Comparison of ENCODE assay signal across 9 mouse cellular contexts in the genomic region with DNA sequence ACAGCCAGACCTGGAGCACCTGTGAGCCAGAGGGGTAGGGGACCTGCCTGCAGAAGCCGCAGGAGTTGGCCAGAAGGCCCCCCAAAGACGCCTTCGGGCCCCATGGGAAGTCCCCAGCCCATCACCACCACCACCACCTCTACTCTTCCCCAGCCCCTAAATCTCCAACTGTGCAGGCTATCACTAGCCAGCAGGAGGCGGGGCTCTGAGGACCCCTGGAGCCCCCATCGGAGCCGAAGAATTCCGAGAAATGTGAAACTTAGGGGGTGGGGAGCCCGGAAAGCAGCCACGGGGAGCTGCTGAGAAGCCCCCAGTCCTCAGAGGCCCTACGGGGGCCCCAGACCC. TPM values are rescaled to one million over a fixed set of nuclear protein-coding genes. Genes with fewer than 3 reads are reported as not detected.
A peak's percentile ranks its signal among the peaks of the same experiment; 100 is the strongest.
DNase-seq lines count a peak whose midpoint lies in the region; ATAC-seq and TF ChIP-seq lines count a peak whose summit lies in the region.
"Had no signal": no experiment of that assay in that cellular context is flagged by ENCODE, and none has a peak within 500 bp of the region (broad histone marks: within the 10 kb centered on the region; RNA-seq: fewer than 3 reads in every experiment).

No protein-coding gene starts in this region.

- TF ChIP-seq EP300 in lung, postnatal 0 days (IDR thresholded peaks at IDR 0.05) = no peak

- peaks cover 11% of the 10 kb centered on the region; the same call in 1 of the 2 replicates for H3K4me1 ChIP-seq in lung, postnatal 0 days (ENCODE audit: insufficient read depth, low read depth, low read length)
- H3K4me1 ChIP-seq in limb, embryonic 11.5 days (ENCODE audit: control insufficient read depth, insufficient read depth, low read length) = peaks cover 13% of the 10 kb centered on the region

- peak overlapping the region; percentile 48 for H3K4me2 ChIP-seq in lung, postnatal 0 days (replicated peaks; ENCODE audit: low read depth, low read length)
- H3K4me2 ChIP-seq in limb, embryonic 11.5 days (ENCODE audit: low read depth, severe bottlenecking) = peak overlapping the region; percentile 90

- WGBS in lung, postnatal 0 days = 22% methylated on average over 10 of the region's 10 CpGs
- WGBS in limb, embryonic 11.5 days = 0% methylated on average over 10 of the region's 10 CpGs

- no peak for ATAC-seq in lung, postnatal 0 days
- peak; percentile 45; the same call in 1 of the 2 replicates for ATAC-seq in limb, embryonic 11.5 days (ENCODE audit: insufficient number of reproducible peaks, low FRiP score, low TSS enrichment, low read depth)

- H3K36me3 ChIP-seq in lung, postnatal 0 days (ENCODE audit: insufficient read depth, low read length) = no peaks in the 10 kb centered on the region
- no peaks in the 10 kb centered on the region for H3K36me3 ChIP-seq in limb, embryonic 11.5 days (ENCODE audit: control insufficient read depth, insufficient read depth, low read length)

- DNase-seq in adrenal gland, adult 8-10 months = peak; percentile 40
- no peak for DNase-seq in adrenal gland, adult 18-20 months (ENCODE audit: low spot score in 2 of 2)
- no peak for DNase-seq in lung, postnatal 0 days (ENCODE audit: low spot score)
- DNase-seq in lung, adult 18-20 months = no peak
- peak; percentile 57 for DNase-seq in limb, embryonic 11.5 days (ENCODE audit: low spot score)
- DNase-seq in retina, embryonic 14.5 days (ENCODE audit: low spot score) = peak; percentile 21
- DNase-seq in urinary bladder, postnatal 4 days (ENCODE audit: low spot score in 2 of 2) = no peak
- DNase-seq in left cerebral cortex, postnatal 14 days (ENCODE audit: low spot score in 2 of 2) = no peak

- H3K4me3 ChIP-seq in lung, postnatal 0 days (ENCODE audit: low read depth, low read length) = peak overlapping the region; percentile 21; the same call in 1 of the 2 replicates
- peak overlapping the region; percentile 39 for H3K4me3 ChIP-seq in limb, embryonic 11.5 days (ENCODE audit: low read depth, low read length)
- H3K4me3 ChIP-seq: myocyte had no signal

- intact Hi-C loops in left cerebral cortex, postnatal 14 days (cut with DNase I) = no loop called here

- no peak for TF ChIP-seq CTCF in lung, postnatal 0 days (IDR thresholded peaks at IDR 0.05)

- H3K9ac ChIP-seq in lung, postnatal 0 days (replicated peaks; ENCODE audit: low read depth) = no peak overlapping the region
- H3K9ac ChIP-seq in limb, embryonic 11.5 days (ENCODE audit: low read length) = peak overlapping the region; percentile 50

- peaks cover 13% of the 10 kb centered on the region; the same call in 1 of the 2 replicates for H3K27me3 ChIP-seq in lung, postnatal 0 days (replicated peaks; ENCODE audit: insufficient read depth, low read length)
- peaks cover 23% of the 10 kb centered on the region for H3K27me3 ChIP-seq in limb, embryonic 11.5 days (ENCODE audit: control insufficient read depth, insufficient read depth, low read length)

- H3K9me3 ChIP-seq in lung, postnatal 0 days (ENCODE audit: low read length) = no peaks in the 10 kb centered on the region
- H3K9me3 ChIP-seq in limb, embryonic 11.5 days (ENCODE audit: control insufficient read depth, low read length) = no peaks in the 10 kb centered on the region

- no peak overlapping the region for H3K27ac ChIP-seq in lung, postnatal 0 days (ENCODE audit: low read length)
- no peak overlapping the region for H3K27ac ChIP-seq in limb, embryonic 11.5 days (replicated peaks; ENCODE audit: low read depth, low read length)

RNA-seq across cellular contexts. Expression of a gene that starts 24.9 kb away (rescaled TPM):
- total RNA-seq in adrenal gland, adult 8-10 months (2022) = 10 to 100 TPM; 39.8 to 60.3 (median 49.4) TPM
- 10 to 100 TPM; 38.7 to 43.8 TPM for total RNA-seq in adrenal gland, adult 18-20 months (2021)
- 30.1 and 34.5 TPM in 2 replicates for polyA plus RNA-seq in lung, postnatal 0 days (2015; fragmentation: Nextera tagmentation; extraction: Ambion mirVana)
- polyA plus RNA-seq in limb, embryonic 11.5 days (2014; fragmentation: Nextera tagmentation; extraction: Ambion mirVana) = 20.2 and 21.6 TPM in 2 replicates
- total RNA-seq in left cerebral cortex, postnatal 14 days (2021) = 10 to 100 TPM; 32.2 to 37.4 TPM

RNA-seq across cellular contexts. Expression of a gene that starts 34.8 kb away (rescaled TPM):
- 1,000 to 10,000 TPM; 1,385 to 1,638 (median 1,575) TPM for total RNA-seq in adrenal gland, adult 8-10 months (2022)
- 1,000 to 10,000 TPM in 1 of 2 experiments, 100 to 1,000 TPM in 1; 960 to 1,436 TPM for total RNA-seq in adrenal gland, adult 18-20 months (2021)
- 28.6 and 35.7 TPM in 2 replicates for polyA plus RNA-seq in lung, postnatal 0 days (2015; fragmentation: Nextera tagmentation; extraction: Ambion mirVana)
- 0.12 and 0.41 TPM in 2 replicates for polyA plus RNA-seq in limb, embryonic 11.5 days (2014; fragmentation: Nextera tagmentation; extraction: Ambion mirVana)
- total RNA-seq in left cerebral cortex, postnatal 14 days (2021) = 10 to 100 TPM; 19.5 to 20.2 TPM

RNA-seq across cellular contexts. Expression of a gene that starts 43.8 kb away (rescaled TPM):
- 10 to 100 TPM in 2 of 4 experiments, 1 to 10 TPM in 2; 4.3 to 11.4 (median 8.5) TPM for total RNA-seq in adrenal gland, adult 8-10 months (2022)
- 1 to 10 TPM; 6.5 to 7.6 TPM for total RNA-seq in adrenal gland, adult 18-20 months (2021)
- polyA plus RNA-seq in lung, postnatal 0 days (2015; fragmentation: Nextera tagmentation; extraction: Ambion mirVana) = 24.4 and 25.5 TPM in 2 replicates
- polyA plus RNA-seq in limb, embryonic 11.5 days (2014; fragmentation: Nextera tagmentation; extraction: Ambion mirVana) = 498 and 533 TPM in 2 replicates
- total RNA-seq in left cerebral cortex, postnatal 14 days (2021) = 1 to 10 TPM; 8.1 to 9.5 TPM

Comparison
In these comparisons a context has a peak if more than half of its experiments do, and no peak if none do; other contexts are left out.
1. DNase-seq: peak in adrenal gland, adult 8-10 months (single experiment), limb, embryonic 11.5 days (single experiment) and retina, embryonic 14.5 days (single experiment); none in adrenal gland, adult 18-20 months (0 of 2), lung, postnatal 0 days (single experiment), lung, adult 18-20 months (0 of 2), urinary bladder, postnatal 4 days (0 of 2) and left cerebral cortex, postnatal 14 days (0 of 2).
2. RNA of a gene that starts 34.8 kb away (total RNA-seq): 1,385 to 1,638 TPM in adrenal gland, adult 8-10 months and 960 to 1,436 TPM in adrenal gland, adult 18-20 months; 19.5 to 20.2 TPM in left cerebral cortex, postnatal 14 days; every median in the first group is over 10 times any median in the second.